Mouse (Mus musculus): ENCODE data around the gene Ifnl3. TPM values are rescaled to one million over a fixed set of nuclear protein-coding genes. Genes with fewer than 3 reads are reported as not detected.
"Not testable (repeated sequence)": the region's sequence is repeated elsewhere in the genome, so short reads cannot be mapped to it uniquely, and the experiment has no call there.

Ifnl3 gene
- polyA plus RNA-seq, 1 experiment from 2014 or later: not detected

GRCm38 (mm10) chr7:28492310-28492709 is 30.3 kb upstream of the Ifnl3 start:
- no peaks in the 10 kb centered on the region for H3K9me3 ChIP-seq (ENCODE audit: control insufficient read depth, low read length)
- peaks cover 5% of the 10 kb centered on the region for H3K4me1 ChIP-seq (ENCODE audit: control insufficient read depth, insufficient read depth, low read depth, low read length)
- H3K4me2 ChIP-seq (ENCODE audit: low read length): no peak overlapping the region
- no peak overlapping the region for H3K4me3 ChIP-seq (ENCODE audit: low read length)
- no peak for ATAC-seq
- peaks cover 3% of the 10 kb centered on the region; the same call in 1 of the 2 replicates for H3K27me3 ChIP-seq (replicated peaks; ENCODE audit: control insufficient read depth, insufficient read depth, low read length)
- no peak overlapping the region for H3K9ac ChIP-seq (ENCODE audit: low read depth, low read length)
- H3K27ac ChIP-seq (ENCODE audit: low read depth, low read length): no peak overlapping the region
- 88% methylated on average over 8 of the region's 8 CpGs for WGBS
- no peaks in the 10 kb centered on the region for H3K36me3 ChIP-seq (ENCODE audit: control insufficient read depth, insufficient read depth, low read length)

- H3K4me1 ChIP-seq (ENCODE audit: control insufficient read depth, insufficient read depth, low read depth, low read length): no peaks in the 10 kb centered on the region
- ATAC-seq: no peak
- H3K9me3 ChIP-seq (ENCODE audit: control insufficient read depth, low read length): no peaks in the 10 kb centered on the region
- H3K4me3 ChIP-seq (ENCODE audit: low read length): no peak overlapping the region
- H3K27ac ChIP-seq (ENCODE audit: low read depth, low read length): no peak overlapping the region
- H3K9ac ChIP-seq (ENCODE audit: low read depth, low read length): no peak overlapping the region
- no peak overlapping the region for H3K4me2 ChIP-seq (ENCODE audit: low read length)
- H3K36me3 ChIP-seq (ENCODE audit: control insufficient read depth, insufficient read depth, low read length): no peaks in the 10 kb centered on the region
- WGBS: 59% methylated on average over 11 of the region's 11 CpGs
- H3K27me3 ChIP-seq (replicated peaks; ENCODE audit: control insufficient read depth, insufficient read depth, low read length): no peaks in the 10 kb centered on the region
Observed at GRCm38 (mm10) chr7:28495426-28495825, 27.2 kb upstream of the Ifnl3 start.

GRCm38 (mm10) chr7:28505585-28505984 is 17.1 kb upstream of the Ifnl3 start:
- no peak for ATAC-seq
- no peaks in the 10 kb centered on the region for H3K27me3 ChIP-seq (replicated peaks; ENCODE audit: control insufficient read depth, insufficient read depth, low read length)

GRCm38 (mm10) chr7:28509121-28509520 is 13.5 kb upstream of the Ifnl3 start:
- H3K4me3 ChIP-seq (ENCODE audit: low read length); H3K4me2 ChIP-seq (ENCODE audit: low read length); ATAC-seq; H3K9ac ChIP-seq (ENCODE audit: low read depth, low read length); H3K4me1 ChIP-seq (ENCODE audit: control insufficient read depth, insufficient read depth, low read depth, low read length); H3K27ac ChIP-seq (ENCODE audit: low read depth, low read length); H3K9me3 ChIP-seq (ENCODE audit: control insufficient read depth, low read length); H3K36me3 ChIP-seq (ENCODE audit: control insufficient read depth, insufficient read depth, low read length); H3K27me3 ChIP-seq (replicated peaks; ENCODE audit: control insufficient read depth, insufficient read depth, low read length): not testable (repeated sequence)
- WGBS: no CpG with 5 or more reads among the region's 2 CpGs

More at GRCm38 (mm10) chr7:28505585-28505984, 17.1 kb upstream of the Ifnl3 start:
- Histone ChIP-seq H3K27ac (ENCODE audit: low read depth, low read length) (no peak overlapping the region), H3K9me3 (ENCODE audit: control insufficient read depth, low read length) (0 out of 2 replicates have a peak, but pooled peaks cover 2% of the 10 kb centered on the region), H3K9ac (ENCODE audit: low read depth, low read length) (no peak overlapping the region), H3K4me1 (ENCODE audit: control insufficient read depth, insufficient read depth, low read depth, low read length) (no peaks in the 10 kb centered on the region), H3K4me2 (ENCODE audit: low read length) (no peak overlapping the region), H3K36me3 (ENCODE audit: control insufficient read depth, insufficient read depth, low read length) (no peaks in the 10 kb centered on the region), H3K4me3 (ENCODE audit: low read length) (no peak overlapping the region)
- WGBS: 15% methylated on average over 5 of the region's 5 CpGs

- not testable (repeated sequence) for H3K4me3 ChIP-seq (ENCODE audit: low read length); H3K9me3 ChIP-seq (ENCODE audit: control insufficient read depth, low read length); H3K36me3 ChIP-seq (ENCODE audit: control insufficient read depth, insufficient read depth, low read length); H3K9ac ChIP-seq (ENCODE audit: low read depth, low read length); H3K27me3 ChIP-seq (replicated peaks; ENCODE audit: control insufficient read depth, insufficient read depth, low read length); H3K4me2 ChIP-seq (ENCODE audit: low read length); H3K4me1 ChIP-seq (ENCODE audit: control insufficient read depth, insufficient read depth, low read depth, low read length); ATAC-seq; H3K27ac ChIP-seq (ENCODE audit: low read depth, low read length)
- WGBS: 65% methylated on average over 8 of the region's 8 CpGs
Observed at GRCm38 (mm10) chr7:28510405-28510974, 12.1 kb upstream of the Ifnl3 start, which contains the start of gene Ifnl2. TSS of gene Ifnl2 (minus strand) at chr7:28510455.

GRCm38 (mm10) chr7:28511441-28511840 is 11.2 kb upstream of the Ifnl3 start:
- H3K9me3 ChIP-seq (ENCODE audit: control insufficient read depth, low read length): no peaks in the 10 kb centered on the region
- H3K4me2 ChIP-seq (ENCODE audit: low read length): no peak overlapping the region
- H3K4me3 ChIP-seq (ENCODE audit: low read length): no peak overlapping the region
- no peaks in the 10 kb centered on the region for H3K36me3 ChIP-seq (ENCODE audit: control insufficient read depth, insufficient read depth, low read length)
- no peak overlapping the region for H3K9ac ChIP-seq (ENCODE audit: low read depth, low read length)
- no peak overlapping the region for H3K27ac ChIP-seq (ENCODE audit: low read depth, low read length)
- ATAC-seq: no peak
- 73% methylated on average over 8 of the region's 8 CpGs for WGBS
- no peaks in the 10 kb centered on the region for H3K4me1 ChIP-seq (ENCODE audit: control insufficient read depth, insufficient read depth, low read depth, low read length)
- no peaks in the 10 kb centered on the region for H3K27me3 ChIP-seq (replicated peaks; ENCODE audit: control insufficient read depth, insufficient read depth, low read length)

GRCm38 (mm10) chr7:28527922-28528719 is 5.5 kb downstream of the Ifnl3 start:
- no peak overlapping the region for H3K4me3 ChIP-seq (ENCODE audit: low read length)
- no peaks in the 10 kb centered on the region for H3K36me3 ChIP-seq (ENCODE audit: control insufficient read depth, insufficient read depth, low read length)
- H3K27ac ChIP-seq (ENCODE audit: low read depth, low read length): no peak overlapping the region
- no peaks in the 10 kb centered on the region for H3K4me1 ChIP-seq (ENCODE audit: control insufficient read depth, insufficient read depth, low read depth, low read length)
- no peak for ATAC-seq
- H3K27me3 ChIP-seq (replicated peaks; ENCODE audit: control insufficient read depth, insufficient read depth, low read length): no peaks in the 10 kb centered on the region
- no peak overlapping the region for H3K4me2 ChIP-seq (ENCODE audit: low read length)
- no peaks in the 10 kb centered on the region for H3K9me3 ChIP-seq (ENCODE audit: control insufficient read depth, low read length)
- WGBS: 8% methylated on average over 19 of the region's 19 CpGs
- no peak overlapping the region for H3K9ac ChIP-seq (ENCODE audit: low read depth, low read length)

- H3K27ac ChIP-seq (ENCODE audit: low read depth, low read length): no peak overlapping the region
- WGBS: 83% methylated on average over 8 of the region's 8 CpGs
- ATAC-seq: no peak
- H3K9ac ChIP-seq (ENCODE audit: low read depth, low read length): no peak overlapping the region
- no peaks in the 10 kb centered on the region for H3K36me3 ChIP-seq (ENCODE audit: control insufficient read depth, insufficient read depth, low read length)
- H3K27me3 ChIP-seq (replicated peaks; ENCODE audit: control insufficient read depth, insufficient read depth, low read length): no peaks in the 10 kb centered on the region
- H3K4me3 ChIP-seq (ENCODE audit: low read length): no peak overlapping the region
- no peaks in the 10 kb centered on the region for H3K4me1 ChIP-seq (ENCODE audit: control insufficient read depth, insufficient read depth, low read depth, low read length)
- no peaks in the 10 kb centered on the region for H3K9me3 ChIP-seq (ENCODE audit: control insufficient read depth, low read length)
- no peak overlapping the region for H3K4me2 ChIP-seq (ENCODE audit: low read length)
Observed at GRCm38 (mm10) chr7:28532005-28532404, 9.4 kb downstream of the Ifnl3 start.

GRCm38 (mm10) chr7:28538886-28539285 is 16.2 kb downstream of the Ifnl3 start:
- H3K36me3 ChIP-seq (ENCODE audit: control insufficient read depth, insufficient read depth, low read length); H3K9ac ChIP-seq (ENCODE audit: low read depth, low read length); H3K4me1 ChIP-seq (ENCODE audit: control insufficient read depth, insufficient read depth, low read depth, low read length); H3K27ac ChIP-seq (ENCODE audit: low read depth, low read length); H3K9me3 ChIP-seq (ENCODE audit: control insufficient read depth, low read length); ATAC-seq; H3K4me2 ChIP-seq (ENCODE audit: low read length); H3K4me3 ChIP-seq (ENCODE audit: low read length); H3K27me3 ChIP-seq (replicated peaks; ENCODE audit: control insufficient read depth, insufficient read depth, low read length): not testable (repeated sequence)
- WGBS: 90% methylated on average over 6 of the region's 6 CpGs
